Mouse (Mus musculus) stomach, embryonic 14.5 days (tissue): ENCODE data around the gene Sox30. TPM values are rescaled to one million over a fixed set of nuclear protein-coding genes. Genes with fewer than 3 reads are reported as not detected.

Source experiments
- ATAC-seq: fragments of 200-750 bp; cut with Nextera tagmentation; 2 replicates; pipeline ENCODE4 v1.8.0; 2017; ENCODE audit warnings: low read depth, moderate TSS enrichment; ENCODE audit not compliant: insufficient number of reproducible peaks, insufficient read depth, low FRiP score
- H3K27ac ChIP-seq: fragments of 300-500 bp; sonication (generic); 2 replicates; pipeline ENCODE4 v1.5.1; 2014; ENCODE audit warnings: mild to moderate bottlenecking, low read length, moderate library complexity, mixed read lengths
- H3K27me3 ChIP-seq: fragments of 300-500 bp; sonication (generic); 2 replicates; pipeline ENCODE4 v1.6.1; 2014; ENCODE audit warnings: low read length, control low read depth, mixed read lengths; ENCODE audit not compliant: control insufficient read depth, insufficient read depth
- H3K36me3 ChIP-seq: fragments of 300-500 bp; sonication (generic); 2 replicates; pipeline ENCODE4 v1.6.1; 2014; ENCODE audit warnings: mild to moderate bottlenecking, control low read depth, low read length, moderate library complexity, mixed read lengths; ENCODE audit not compliant: control insufficient read depth, insufficient read depth
- H3K4me1 ChIP-seq: fragments of 300-500 bp; sonication (generic); 2 replicates; pipeline ENCODE4 v1.6.1; 2014; ENCODE audit warnings: low read length, control low read depth, mixed read lengths; ENCODE audit not compliant: control insufficient read depth, insufficient read depth
- H3K4me2 ChIP-seq: fragments of 300-500 bp; sonication (generic); replicated peaks from 2 replicates; pipeline ENCODE4 v1.6.1; 2014; ENCODE audit warnings: low read depth, low read length, control low read depth
- H3K4me3 ChIP-seq: fragments of 300-500 bp; sonication (generic); 2 replicates; pipeline ENCODE4 v1.5.1; 2014; ENCODE audit warnings: low read depth, low read length, control low read depth
- H3K9ac ChIP-seq: fragments of 300-500 bp; sonication (generic); replicated peaks from 2 replicates; pipeline ENCODE4 v1.6.1; 2014; ENCODE audit warnings: low read depth, mild to moderate bottlenecking, control low read depth, low read length, moderate library complexity, mixed read lengths
- H3K9me3 ChIP-seq: fragments of 300-500 bp; sonication (generic); 2 replicates; pipeline ENCODE4 v1.6.1; 2016; ENCODE audit warnings: low read depth, low read length, control low read depth; ENCODE audit not compliant: control insufficient read depth
- WGBS: fragments of 180-500 bp; shearing (Covaris S2); extraction: QIAGEN DNeasy Blood & Tissue Kit; methylation state at CpG from one replicate; pipeline ENCODE4 v1.1.7; 2014; 5-methylcytosine and 5-hydroxymethylcytosine counted together
- polyA plus RNA-seq: library from polyadenylated mRNA; unstranded; fragments of >200 nt; fragmentation: Nextera tagmentation; extraction: Ambion mirVana; gene quantifications from 2 replicates; pipeline ENCODE4 v1.2.1, GENCODE M21; 2014

Gene Sox30
- polyA plus RNA-seq, 1 experiment from 2014 or later = 0.23 TPM

- 89% methylated on average over 8 of the region's 8 CpGs for WGBS
- H3K4me2 ChIP-seq = no peak overlapping the region
- H3K4me1 ChIP-seq = no peaks in the 10 kb centered on the region
- H3K9ac ChIP-seq = no peak overlapping the region
- no peak overlapping the region for H3K4me3 ChIP-seq
- H3K36me3 ChIP-seq = no peaks in the 10 kb centered on the region
- no peaks in the 10 kb centered on the region for H3K9me3 ChIP-seq
- no peak overlapping the region for H3K27ac ChIP-seq
- no peaks in the 10 kb centered on the region for H3K27me3 ChIP-seq
- ATAC-seq = no peak
Measured at GRCm38 (mm10) chr11:45974466-45974865, 5.6 kb upstream of the Sox30 start.

- no peak overlapping the region for H3K4me2 ChIP-seq
- H3K27me3 ChIP-seq = no peaks in the 10 kb centered on the region
- no peak overlapping the region for H3K9ac ChIP-seq
- no peaks in the 10 kb centered on the region for H3K4me1 ChIP-seq
- WGBS = 75% methylated on average over 3 of the region's 3 CpGs
- no peak for ATAC-seq
- H3K4me3 ChIP-seq = no peak overlapping the region
- H3K36me3 ChIP-seq = no peaks in the 10 kb centered on the region
- H3K9me3 ChIP-seq = peaks cover 4% of the 10 kb centered on the region; the same call in 1 of the 2 replicates
- no peak overlapping the region for H3K27ac ChIP-seq
Measured at GRCm38 (mm10) chr11:45976061-45976460, 4.0 kb upstream of the Sox30 start.

DNA sequence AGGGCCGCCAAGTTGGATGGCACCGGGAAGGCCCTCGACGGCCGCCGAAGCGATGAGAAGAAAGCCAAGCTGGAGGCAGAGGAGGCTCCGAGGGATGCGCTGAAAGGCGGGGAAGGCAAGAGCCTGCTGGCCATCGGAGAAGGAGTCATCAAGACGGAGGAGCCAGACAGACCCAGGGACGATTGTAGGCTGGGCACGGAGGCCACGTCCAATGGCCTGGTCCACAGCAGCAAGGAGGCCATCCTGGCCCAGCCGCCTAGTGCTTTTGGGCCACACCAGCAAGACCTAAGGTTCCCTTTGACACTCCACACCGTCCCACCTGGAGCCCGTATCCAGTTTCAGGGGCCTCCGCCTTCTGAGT lies 763 bp downstream of the Sox30 start:
- H3K4me3 ChIP-seq = peak overlapping the region; percentile 47
- WGBS = 41% methylated on average over 19 of the region's 19 CpGs
- H3K27me3 ChIP-seq = no peaks in the 10 kb centered on the region
- no peaks in the 10 kb centered on the region for H3K36me3 ChIP-seq
- peak overlapping the region; percentile 76; the same call in 1 of the 2 replicates for H3K9ac ChIP-seq
- peaks cover 4% of the 10 kb centered on the region; the same call in 1 of the 2 replicates for H3K9me3 ChIP-seq
- peak overlapping the region; percentile 71 for H3K4me2 ChIP-seq
- 0 out of 2 replicates have a peak overlapping the region, but pooled peaks have one; percentile 39 for H3K27ac ChIP-seq
- no peaks in the 10 kb centered on the region for H3K4me1 ChIP-seq
- 0 out of 2 replicates have a peak, but pooled peaks have one; percentile 26 for ATAC-seq

DNA sequence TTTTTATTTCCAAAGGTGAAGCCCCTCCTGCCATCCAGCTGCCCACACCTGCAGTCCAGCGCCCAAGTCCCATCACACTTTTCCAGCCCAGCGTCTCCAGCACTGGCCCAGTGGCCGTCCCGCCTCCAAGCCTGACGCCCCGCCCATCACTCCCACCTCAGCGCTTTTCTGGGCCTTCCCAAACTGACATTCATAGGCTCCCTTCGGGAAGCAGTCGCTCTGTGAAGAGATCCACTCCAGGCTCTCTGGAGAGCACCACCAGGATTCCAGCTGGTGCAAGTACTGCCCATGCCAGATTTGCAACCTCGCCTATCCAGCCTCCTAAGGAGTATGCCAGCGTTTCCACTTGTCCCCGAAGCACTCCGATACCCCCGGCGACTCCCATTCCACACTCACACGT lies 11.5 kb downstream of the Sox30 start:
- Histone ChIP-seq H3K9ac (no peak overlapping the region), H3K9me3 (no peaks in the 10 kb centered on the region), H3K36me3 (no peaks in the 10 kb centered on the region), H3K27ac (no peak overlapping the region), H3K4me2 (peak overlapping the region; percentile 42), H3K4me1 (no peaks in the 10 kb centered on the region), H3K27me3 (no peaks in the 10 kb centered on the region), H3K4me3 (peak overlapping the region; percentile 17; the same call in 1 of the 2 replicates)
- ATAC-seq = peak; percentile 74; the same call in 1 of the 2 replicates
- WGBS = 6% methylated on average over 16 of the region's 16 CpGs

DNA sequence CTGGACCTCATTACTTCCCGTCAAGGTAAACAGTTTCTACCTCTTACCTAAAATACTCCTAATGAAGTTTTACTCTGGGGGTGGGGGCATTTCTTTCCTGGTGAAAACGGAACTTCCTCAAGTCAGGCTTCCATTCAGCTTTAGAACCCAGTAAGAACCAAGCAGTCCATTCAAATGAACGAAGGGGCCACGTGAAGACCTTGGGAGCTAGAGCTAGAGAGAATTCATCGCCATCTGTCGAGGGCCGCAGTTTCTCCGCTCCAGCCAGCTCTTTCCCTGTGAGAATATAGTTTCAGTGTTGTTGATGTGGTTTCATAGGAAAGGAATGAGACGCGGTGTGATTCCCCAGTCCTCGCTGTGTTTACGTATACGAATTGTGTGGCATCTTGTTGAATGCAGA lies 12.0 kb downstream of the Sox30 start:
- H3K4me3 ChIP-seq = peak overlapping the region; percentile 17; the same call in 1 of the 2 replicates
- H3K4me2 ChIP-seq = peak overlapping the region; percentile 42
- no peaks in the 10 kb centered on the region for H3K4me1 ChIP-seq
- no peaks in the 10 kb centered on the region for H3K27me3 ChIP-seq
- H3K36me3 ChIP-seq = no peaks in the 10 kb centered on the region
- H3K27ac ChIP-seq = no peak overlapping the region
- no peak overlapping the region for H3K9ac ChIP-seq
- ATAC-seq = no peak
- no peaks in the 10 kb centered on the region for H3K9me3 ChIP-seq
- WGBS = 41% methylated on average over 13 of the region's 13 CpGs

- Histone ChIP-seq H3K27me3 (no peaks in the 10 kb centered on the region), H3K4me1 (no peaks in the 10 kb centered on the region), H3K4me2 (no peak overlapping the region), H3K27ac (no peak overlapping the region), H3K4me3 (no peak overlapping the region), H3K9ac (no peak overlapping the region), H3K36me3 (no peaks in the 10 kb centered on the region), H3K9me3 (no peaks in the 10 kb centered on the region)
- no peak for ATAC-seq
- WGBS = 15% methylated on average over 6 of the region's 6 CpGs
Measured at GRCm38 (mm10) chr11:46016061-46016460, 36.0 kb downstream of the Sox30 start.

DNA sequence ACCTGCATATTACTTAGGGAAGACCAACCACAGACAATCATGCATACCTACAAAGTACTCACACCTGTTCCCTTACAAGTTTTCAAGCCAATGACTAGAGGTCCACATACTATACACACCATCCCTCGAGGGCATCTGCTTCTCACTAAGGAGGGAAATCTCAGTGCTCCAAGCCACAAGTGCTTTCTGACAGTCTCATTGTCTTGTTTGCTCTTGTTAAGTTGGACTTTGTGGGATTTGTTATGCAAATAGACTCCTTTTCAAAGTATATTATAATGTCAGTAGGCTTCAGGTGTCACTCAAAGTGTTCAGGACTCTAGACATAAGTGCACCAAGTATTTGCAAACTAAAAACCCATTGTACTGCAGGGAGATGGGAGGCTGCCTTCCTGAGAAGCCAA lies 40.1 kb downstream of the Sox30 start:
- H3K27ac ChIP-seq = no peak overlapping the region
- H3K9ac ChIP-seq = no peak overlapping the region
- H3K36me3 ChIP-seq = no peaks in the 10 kb centered on the region
- no peaks in the 10 kb centered on the region for H3K27me3 ChIP-seq
- no peaks in the 10 kb centered on the region for H3K9me3 ChIP-seq
- no peak overlapping the region for H3K4me2 ChIP-seq
- no peaks in the 10 kb centered on the region for H3K4me1 ChIP-seq
- ATAC-seq = no peak
- no peak overlapping the region for H3K4me3 ChIP-seq
- 83% methylated on average over 1 of the region's 1 CpGs for WGBS

- no peak for ATAC-seq
- no peak overlapping the region for H3K4me2 ChIP-seq
Measured at GRCm38 (mm10) chr11:46021850-46022249, 41.7 kb downstream of the Sox30 start.

GRCm38 (mm10) chr11:46022983-46023382 lies 42.9 kb downstream of the Sox30 start:
- Histone ChIP-seq H3K27ac (no peak overlapping the region), H3K9ac (no peak overlapping the region), H3K4me2 (no peak overlapping the region), H3K4me1 (peaks cover 5% of the 10 kb centered on the region; the same call in 1 of the 2 replicates), H3K9me3 (no peaks in the 10 kb centered on the region), H3K27me3 (no peaks in the 10 kb centered on the region), H3K4me3 (no peak overlapping the region), H3K36me3 (no peaks in the 10 kb centered on the region)
- WGBS = 81% methylated on average over 6 of the region's 6 CpGs
- no peak for ATAC-seq

More at GRCm38 (mm10) chr11:46021850-46022249, 41.7 kb downstream of the Sox30 start:
- Histone ChIP-seq H3K9ac (no peak overlapping the region), H3K36me3 (no peaks in the 10 kb centered on the region), H3K9me3 (no peaks in the 10 kb centered on the region), H3K4me1 (peaks cover 5% of the 10 kb centered on the region; the same call in 1 of the 2 replicates), H3K4me3 (no peak overlapping the region), H3K27ac (no peak overlapping the region), H3K27me3 (no peaks in the 10 kb centered on the region)
